Mouse (Mus musculus) B cell, adult 2 months (primary cell): ENCODE measurements at regions not wholly inside any gene's neighbourhood (a gene's known extent, or its start where the extent isn't known, plus 50 kb on each side); places are given as distances from the start of the nearest gene placed in this dataset.
A peak's percentile ranks its signal among the peaks of the same experiment; 100 is the strongest.

Experiments used
- DNase-seq, 2 experiments: peaks; one replicate each; pipeline ENCODE4 v3.0.0; 2022

DNA sequence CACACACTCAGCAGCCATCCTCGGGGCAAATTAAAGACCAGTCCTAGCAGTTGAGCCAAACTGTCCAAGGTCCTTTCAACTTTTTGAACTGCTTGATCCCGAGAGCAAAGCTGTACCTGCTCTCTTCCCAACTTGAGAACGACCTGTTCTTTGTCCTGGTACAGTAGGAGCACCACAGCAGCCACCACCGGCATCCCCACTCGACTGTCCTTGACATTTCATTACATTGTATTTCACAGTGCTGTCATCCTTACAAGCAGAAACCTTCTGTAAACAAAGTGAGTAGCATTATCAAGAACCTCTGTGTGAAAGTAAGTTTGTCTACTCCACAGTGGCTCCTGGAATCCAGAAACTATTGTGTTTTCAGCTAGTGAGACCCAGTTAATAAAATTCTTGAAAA lies 240.2 kb upstream of the Zfp462 start:
- no peak for DNase-seq

DNA sequence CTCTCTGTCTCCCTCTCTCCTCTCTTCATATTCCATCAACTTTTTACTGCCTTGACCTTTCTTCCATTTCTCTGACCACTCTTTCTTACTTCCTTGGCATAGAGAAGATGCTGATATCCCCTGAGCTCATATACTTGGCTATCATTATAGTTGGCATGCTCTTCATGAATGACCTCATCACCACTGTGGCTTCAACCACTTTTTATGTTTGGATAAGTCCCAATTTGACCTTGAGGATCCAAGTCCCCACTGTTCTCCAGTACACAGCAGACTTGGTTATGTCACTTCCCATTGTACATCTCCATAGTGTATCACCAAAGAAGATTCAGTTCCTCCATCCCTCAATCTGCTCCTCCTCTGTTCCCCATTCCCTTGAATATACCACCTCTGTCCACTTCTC lies 235.1 kb upstream of the Zfp462 start:
- no peak for DNase-seq

DNA sequence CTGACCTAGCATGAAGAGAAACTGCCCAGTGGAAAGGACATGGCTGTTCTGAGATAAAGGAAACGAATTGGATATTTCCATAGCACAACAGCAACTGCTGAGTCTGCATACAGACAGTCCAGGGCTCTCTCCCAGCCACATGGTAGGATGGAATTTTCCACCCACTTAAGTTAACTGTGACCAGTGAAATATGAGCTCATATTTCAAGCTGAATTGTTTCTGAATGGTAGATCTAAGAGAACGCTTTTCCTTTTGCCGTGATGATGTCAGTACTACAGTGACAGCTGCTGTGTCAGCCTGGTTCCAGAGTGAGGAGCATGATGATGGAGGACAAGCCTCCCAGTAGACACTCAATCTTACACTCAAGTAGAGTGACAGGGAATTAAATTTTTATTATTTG lies 231.9 kb upstream of the Zfp462 start:
- no peak for DNase-seq

DNA sequence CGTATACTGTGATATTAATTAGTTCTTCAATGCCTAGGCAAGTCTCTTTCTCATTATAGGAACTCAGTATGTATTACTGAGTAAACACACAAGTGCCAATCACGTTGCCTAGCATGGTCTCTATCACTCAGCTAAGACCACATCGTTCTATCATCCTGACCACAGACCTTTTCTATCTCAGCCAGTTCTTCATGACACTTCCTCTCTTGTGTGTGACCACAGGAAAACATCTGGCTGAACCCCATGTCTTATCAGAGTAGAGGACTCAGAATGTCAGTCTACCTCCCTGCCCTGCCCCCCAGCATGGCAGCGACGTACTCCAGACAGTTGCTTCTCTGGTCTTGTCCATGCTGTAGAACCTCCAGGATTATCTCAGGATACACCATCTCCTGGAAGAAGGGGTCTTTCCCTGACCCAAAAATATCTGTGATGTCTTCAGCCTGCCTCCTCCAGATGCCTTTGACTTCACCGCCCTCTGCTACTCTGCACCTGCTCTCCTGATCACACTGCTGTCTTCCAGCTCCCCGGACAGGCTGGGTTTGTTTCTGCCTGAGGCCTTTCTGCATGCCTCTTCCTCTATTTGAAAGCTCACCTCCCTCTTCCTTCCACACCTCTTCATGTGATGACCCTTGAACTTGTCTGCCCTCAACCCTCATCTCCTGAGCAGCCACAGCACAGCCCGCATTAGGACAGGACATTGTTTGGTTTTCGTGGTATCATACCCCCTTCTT lies 230.1 kb upstream of the Zfp462 start:
- DNase-seq: peak in 1 of 2 experiments; percentile 7

DNA sequence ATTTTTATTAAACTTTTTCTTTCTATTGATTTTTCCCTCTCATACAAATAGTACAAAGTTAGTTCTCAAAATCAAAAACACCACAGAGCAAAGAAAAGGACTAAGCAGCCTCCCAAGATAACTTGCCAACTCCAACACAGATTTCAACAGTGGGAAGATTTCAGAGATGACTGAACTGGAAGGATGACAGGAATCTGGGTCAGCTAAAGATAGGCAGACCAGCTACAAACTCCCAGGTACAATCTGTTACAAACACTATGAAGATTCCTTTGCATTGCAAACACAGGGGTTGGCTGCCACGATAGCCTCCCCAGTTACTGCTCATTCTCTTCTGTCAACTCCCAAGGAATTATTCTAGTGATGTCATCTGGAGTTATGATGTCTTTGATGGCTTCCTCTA lies 226.8 kb upstream of the Zfp462 start:
- no peak for DNase-seq

DNA sequence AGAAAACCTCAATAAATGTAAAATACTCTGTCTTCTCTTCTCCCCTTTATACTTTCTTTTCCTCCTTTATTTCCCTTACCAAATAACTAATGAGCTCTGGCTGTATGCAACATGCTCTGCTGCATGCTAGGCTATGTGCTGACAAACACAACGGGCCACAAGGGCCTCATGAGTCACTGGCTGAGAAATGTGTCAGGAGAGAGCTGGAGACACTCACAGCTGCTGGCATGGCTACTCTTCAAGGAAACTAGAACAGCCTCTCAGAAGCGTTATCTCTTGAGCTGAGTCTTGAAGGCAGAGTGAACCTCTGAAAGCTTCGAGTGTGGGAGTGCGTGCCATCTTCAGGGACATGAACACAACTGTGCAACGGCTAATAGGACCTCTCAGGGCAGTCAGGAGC lies 205.8 kb upstream of the Zfp462 start:
- DNase-seq: no peak

DNA sequence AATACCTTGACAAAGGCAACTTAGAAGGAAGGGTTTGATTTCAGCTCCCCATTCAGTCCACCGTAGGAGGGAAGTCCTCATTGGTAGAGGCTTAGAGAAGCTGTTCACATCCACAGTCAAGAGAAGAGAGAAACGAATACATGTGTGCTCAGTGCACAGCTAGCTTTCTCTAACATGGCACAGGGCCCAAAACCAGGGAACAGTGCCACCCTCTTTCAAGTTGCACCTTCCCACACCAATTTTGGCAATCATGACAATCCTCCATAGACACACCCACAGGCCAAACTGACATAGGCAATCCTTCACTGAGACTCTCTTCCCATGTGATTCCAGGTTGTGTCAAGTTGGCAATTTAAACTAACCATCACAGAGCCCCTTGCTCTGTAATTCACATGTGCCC lies 193.4 kb upstream of the Zfp462 start:
- no peak for DNase-seq

DNA sequence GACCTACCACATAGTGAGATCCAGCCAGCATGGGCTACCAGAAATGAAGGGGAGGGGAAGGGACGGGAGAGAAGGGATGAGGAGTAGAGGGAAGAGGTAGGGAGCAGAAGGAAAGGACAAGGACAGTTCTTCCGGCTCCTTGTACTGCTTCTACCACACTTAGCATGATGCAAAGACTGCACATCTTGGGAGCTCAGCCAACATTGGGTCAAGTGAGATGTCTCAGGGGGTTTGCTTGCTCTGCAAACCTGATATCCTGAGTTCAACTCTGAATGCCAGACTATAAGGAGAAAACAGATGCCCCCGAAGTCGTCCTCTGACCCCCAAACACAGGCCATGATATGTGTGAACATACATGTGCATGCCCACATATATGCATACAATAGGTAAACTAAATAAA lies 188.4 kb upstream of the Zfp462 start:
- DNase-seq: no peak

DNA sequence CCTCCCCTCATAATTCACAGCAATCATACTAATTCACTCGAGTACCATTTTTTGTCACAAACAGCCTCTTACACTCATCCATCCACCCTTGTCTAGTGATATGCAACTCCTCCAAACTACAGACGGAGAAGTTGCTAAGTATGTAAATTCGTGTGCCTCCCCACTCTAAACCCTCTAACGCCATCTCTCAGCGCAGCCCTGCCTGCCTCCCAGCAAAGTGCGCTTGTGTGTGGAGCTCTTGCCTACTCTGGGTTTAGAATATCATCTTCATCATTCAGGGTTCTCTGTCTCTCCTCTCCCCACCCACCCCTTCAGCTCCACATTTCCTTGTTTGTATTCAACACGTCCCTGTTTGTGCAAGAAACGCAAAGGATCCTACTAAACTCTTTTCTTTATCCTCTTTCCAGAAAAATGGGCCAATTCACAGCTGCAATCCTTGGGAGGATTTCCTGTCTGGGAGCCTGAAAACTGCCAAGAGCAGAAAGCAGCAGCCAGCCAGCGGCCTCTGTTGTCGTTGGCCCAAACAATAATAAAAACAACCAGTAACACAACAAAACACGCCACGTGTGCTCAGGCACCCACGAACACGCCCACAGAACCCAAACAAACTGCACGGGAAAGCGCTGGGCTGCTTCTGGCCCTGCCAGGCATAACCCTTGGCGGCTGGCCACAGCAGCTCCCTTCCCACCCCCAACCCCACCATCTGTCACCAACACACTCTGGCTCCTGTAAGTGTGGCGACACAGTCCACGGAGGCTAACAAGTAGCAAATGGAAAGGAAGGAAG lies 186.9 kb upstream of the Zfp462 start:
- no peak for DNase-seq

DNA sequence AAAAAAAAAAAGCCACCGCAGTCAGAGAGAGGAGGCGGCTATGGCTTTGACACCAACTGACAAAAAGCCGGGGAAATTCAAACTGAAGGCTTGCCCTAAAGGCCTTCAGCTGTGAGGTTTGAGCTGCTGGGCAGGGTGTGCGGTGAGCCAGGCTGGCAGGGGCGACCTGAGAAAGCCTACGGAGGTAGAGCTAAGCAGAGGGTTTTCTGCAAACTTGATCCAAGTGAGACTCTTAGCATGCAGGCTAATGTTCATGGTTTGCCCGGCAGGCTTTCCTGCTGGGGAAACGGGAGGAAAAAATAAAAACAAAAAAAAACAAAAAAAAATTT lies 186.4 kb upstream of the Zfp462 start:
- DNase-seq: no peak

DNA sequence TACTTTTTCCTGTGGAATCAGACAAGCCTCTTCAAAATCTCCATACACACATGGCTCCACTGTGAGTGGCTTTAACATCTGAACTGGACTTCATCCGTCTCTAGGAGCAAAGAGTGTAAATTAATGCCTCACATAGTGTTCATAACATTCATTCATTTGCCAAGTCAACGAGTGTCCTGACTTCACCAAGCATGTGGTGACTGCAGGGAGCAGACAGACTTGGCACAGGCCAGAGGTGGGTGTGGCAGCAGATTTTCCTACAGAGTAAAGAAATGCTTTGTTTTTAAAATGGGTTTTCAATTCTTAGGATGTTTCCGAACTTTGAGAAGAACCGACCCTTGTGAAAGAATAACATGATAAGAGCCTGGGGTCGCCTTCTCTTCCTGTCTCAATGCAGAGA lies 183.6 kb upstream of the Zfp462 start:
- DNase-seq: no peak

DNA sequence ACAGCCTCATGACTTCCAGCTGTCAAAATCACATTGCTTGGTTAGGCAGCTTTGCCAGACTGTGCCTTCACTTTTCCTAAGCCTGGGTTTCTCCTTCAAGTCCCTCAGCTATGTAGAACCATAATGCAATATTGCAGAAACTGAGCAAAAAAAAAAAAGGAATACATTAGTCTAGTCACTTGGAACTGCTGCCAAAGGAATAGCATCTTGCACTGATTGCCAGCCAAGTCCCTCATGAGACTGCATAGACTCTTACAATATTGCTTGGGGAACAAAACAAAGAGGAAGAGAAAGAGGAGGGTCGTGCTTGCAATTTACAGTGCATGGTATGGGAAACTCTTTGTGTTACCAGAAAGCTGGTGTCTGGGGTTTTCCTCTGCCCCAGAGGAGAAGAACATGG lies 179.8 kb upstream of the Zfp462 start:
- DNase-seq: no peak

DNA sequence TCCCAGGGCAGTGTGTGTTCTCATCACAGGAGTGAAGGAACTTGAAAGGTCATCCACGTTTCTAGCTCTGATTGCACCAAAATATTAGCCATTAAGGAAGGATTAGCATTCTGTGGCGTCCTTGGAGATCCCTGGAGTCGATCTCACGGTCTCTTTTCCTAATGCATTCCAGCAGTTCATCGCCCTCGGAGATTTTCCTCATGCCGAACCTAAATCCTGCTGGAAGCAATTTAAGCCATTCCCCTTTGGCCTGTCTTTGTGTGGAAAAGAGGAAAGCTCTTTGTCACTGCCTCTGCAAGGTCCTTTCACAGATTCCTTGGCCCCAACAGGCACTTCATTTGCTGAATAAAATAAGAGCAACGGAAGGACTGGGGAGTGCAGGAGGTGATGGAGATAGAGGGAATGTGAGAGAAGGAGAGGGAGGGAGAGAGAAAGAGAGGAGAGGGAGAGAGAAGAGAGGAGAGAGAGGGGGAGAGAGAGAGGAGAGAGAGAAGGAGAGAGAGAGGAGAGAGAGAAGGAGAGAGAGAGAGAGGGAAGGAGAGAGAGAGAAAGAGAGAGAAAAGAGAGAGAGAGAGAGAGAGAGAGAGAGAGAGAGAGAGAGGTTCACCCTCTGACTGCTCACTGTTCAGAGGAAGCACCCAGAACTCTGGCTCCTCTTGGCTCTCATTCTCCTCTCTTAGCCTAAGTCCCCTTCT lies 177.2 kb upstream of the Zfp462 start:
- DNase-seq: no peak

DNA sequence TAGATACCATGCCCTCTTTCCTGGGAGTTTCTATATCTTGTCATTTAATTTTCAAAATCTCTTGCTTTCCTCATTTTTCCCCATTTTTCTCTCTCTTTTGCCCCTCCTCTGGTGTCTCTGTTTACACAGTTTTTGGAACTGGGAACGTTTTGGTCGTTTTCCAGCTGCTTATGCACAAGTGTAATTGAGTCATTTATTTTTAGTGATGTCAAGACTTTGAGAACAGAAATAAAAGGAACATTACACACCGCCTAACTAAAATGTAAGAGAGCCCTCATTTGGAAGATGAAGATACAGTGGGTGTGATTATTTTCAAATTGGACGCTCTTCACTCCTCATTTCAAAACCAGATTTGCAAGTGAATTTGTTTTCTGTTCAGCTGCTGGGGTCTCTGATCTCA lies 176.0 kb upstream of the Zfp462 start:
- no peak for DNase-seq

DNA sequence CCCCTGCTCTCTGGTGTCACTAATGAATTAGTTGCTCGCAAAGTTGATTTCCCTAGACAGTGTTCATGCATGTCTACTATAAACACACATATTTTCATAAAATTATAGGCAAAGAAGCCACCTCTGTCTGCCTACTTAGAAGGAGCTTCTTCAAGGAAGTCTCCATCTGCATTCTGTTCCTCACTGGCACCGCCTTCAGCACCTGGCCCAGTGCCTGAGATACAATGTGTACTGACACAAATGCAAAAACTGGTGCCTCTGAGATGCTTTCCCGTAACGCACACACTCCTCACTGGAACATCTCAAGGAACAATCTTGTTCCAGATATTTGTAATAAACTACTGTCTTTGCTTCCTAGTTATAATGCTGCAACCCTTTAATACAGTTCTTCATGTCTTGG lies 170.8 kb upstream of the Zfp462 start:
- DNase-seq: no peak

DNA sequence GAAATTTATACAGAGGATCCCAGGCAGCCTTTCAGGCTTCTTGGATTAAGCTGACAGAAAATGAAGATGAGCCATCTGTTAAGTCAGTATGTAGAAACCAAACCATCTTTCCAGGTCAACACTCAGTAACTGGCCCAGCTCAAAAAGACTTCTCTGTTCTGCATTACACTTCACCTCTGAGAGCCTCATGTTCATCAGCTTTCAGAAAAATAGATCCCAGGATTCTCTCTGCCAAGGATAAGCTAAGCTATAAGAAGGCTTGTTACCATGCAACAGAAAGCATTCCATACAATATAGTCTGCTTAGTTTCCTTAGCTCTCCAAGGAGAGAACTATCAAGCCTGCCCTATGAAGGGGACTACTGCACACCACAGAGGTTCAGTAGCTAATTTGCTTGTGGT lies 170.1 kb upstream of the Zfp462 start:
- DNase-seq: no peak

DNA sequence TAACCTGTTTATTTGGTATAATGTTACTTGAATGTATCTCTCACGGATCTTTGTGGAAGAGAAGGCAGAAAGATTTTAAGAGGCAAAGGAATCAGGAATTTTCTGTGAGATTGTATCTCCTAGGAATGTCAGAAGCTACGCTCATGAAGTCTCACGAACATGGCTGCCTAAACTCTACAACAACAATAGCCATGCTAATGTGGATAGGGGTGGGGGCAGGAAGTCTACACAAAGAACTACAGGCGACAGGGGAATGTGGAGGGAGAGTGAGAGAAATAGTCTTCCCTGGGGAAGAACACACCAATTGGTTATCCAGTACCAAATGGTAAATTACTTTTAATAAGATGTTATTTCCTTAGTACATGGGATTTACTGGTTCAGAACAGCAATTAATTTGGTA lies 164.3 kb upstream of the Zfp462 start:
- DNase-seq: no peak

DNA sequence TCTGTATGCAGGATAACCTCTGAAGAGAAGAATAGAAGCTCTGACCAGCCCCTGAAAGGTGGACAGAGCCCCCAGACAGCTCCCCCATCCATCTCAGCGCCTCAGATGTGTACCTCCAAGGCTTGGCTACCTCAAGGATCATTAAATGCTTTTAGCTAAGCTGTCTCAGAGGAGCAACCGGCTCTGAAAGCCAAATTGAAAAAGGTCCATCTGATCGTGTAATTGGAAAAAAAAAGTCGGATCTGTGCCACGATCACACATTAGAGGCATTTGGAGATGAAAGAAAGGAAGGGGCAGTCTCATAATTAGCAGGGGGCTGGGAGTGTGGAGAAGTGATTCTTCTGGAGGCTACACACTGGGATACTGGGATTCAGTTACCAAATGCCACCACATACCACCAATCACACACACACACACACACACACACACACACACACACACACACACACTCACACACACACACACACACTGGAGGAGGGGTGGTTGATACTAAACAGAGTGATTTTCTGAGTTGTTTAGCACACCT lies 153.6 kb upstream of the Zfp462 start:
- DNase-seq: no peak

DNA sequence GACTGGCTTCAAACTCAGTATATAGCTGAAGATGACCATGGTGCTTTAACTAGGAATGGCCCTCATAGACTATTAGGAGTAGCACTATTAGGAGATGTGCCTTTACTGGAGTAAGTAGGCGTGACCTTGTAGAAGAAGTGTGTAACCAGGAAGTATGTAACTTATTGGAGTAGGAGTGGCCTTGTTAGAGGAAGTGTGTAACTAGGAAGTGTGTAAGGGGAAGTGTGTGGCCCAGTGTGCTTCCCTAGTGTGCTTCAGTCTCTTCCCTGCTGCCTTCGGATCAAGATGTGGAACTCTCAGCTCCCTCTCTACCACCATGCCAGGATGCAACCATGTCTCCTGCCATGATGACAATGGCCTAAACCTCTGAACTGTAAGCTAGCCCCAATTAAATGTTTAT lies 151.0 kb upstream of the Zfp462 start:
- no peak for DNase-seq

DNA sequence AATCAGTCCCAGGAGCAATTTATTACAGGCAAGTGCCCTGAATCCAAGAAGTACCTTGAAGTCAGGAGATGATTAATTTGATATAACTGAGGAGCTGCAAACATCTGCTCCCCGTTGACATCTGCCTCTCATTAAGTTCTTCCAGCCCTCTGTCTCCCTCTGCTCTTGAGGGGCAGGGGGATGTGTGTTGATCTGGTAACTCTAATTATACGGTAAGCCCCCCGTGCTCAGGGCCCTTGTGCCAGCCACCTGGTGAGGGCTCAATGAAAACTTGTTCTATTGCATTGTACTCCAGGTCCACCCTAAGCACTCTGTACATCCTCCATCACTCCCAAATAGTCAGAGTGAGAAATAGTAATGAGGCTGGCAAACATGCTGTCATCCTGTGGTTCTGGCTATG lies 149.6 kb upstream of the Zfp462 start:
- no peak for DNase-seq

DNA sequence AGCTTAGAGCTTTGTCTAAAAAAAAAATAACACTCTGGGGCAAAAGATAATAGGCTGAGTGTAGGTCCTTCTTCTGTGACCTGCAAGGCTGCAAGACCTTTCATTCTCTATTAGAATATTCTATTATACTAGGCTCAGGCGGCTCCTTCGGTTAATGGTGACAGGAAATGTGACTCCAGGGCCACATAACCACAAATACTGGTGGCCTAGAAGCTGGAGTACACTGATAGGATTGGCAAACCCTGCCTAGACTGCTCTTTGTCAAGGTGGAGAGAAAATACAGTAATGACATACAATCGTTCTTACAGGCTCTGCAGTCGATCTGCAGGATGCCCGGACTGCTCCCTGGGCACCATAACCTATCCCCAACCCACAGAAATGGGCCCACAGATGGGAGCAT lies 146.3 kb upstream of the Zfp462 start:
- DNase-seq: no peak

DNA sequence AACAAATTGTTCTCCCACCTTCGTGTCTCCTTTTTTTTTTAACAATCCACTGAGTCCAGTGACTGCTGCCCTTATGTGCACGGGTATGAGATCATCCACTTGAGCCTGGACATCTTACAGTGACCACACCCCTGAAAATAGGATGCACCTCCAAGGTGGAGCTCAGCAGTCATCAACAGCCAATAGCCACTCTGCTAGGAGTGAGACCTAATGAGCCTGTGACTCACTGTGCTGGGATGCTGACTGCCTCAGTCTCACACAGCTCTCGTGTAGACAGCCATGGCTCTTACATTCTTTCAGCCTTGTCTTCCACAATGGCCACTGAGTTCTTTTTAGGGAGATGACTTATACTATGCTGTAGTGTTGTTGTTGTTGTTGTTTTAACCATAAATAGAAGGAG lies 133.7 kb upstream of the Zfp462 start:
- DNase-seq: no peak

DNA sequence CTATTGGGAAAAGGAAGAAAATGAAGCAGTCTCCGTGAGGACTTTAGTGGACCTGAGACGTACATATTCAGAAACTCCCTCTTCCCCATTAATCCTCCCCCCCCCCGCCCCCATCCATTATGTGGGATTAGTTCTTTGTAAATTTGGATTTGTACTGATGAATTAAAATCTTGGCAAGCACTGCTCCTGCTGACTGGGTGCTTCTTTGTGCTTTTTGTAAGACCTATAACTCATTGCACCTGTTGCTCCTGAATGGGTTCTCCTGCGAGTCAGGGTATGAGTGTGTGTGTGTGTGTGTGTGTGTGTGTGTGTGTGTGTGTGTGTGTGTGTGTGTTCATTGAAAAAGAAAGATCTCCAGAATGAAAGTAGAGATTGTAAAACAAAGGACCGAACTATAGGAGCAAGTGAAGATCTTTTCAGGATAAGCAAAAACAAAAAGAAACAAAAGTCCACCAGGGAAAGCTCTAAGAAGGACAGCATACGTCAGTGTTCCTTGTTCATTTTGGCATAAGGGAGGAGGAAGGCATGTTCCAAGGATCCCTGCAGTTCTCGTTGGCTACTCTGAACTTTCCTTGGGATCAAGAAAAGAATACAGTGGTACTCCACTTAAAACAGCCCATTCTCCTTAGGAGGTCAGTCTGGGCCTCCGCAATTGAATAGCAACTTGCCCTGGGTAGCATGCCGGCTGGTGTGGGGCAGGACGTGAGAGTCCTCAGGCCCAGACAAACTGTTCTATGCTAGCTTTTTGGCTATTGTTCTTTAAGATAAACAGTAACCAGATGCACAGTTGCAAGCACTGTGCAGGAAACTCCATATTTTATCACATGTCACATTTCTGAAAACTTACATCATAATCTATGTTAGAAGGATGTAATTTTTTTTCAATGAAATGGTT lies 131.9 kb upstream of the Zfp462 start:
- DNase-seq: no peak
